Mouse (Mus musculus) limb, embryonic 10.5 days (tissue): ENCODE data around the gene Btg2. TPM values are rescaled to one million over a fixed set of nuclear protein-coding genes. Genes with fewer than 3 reads are reported as not detected.

Experiments used
- DNase-seq: peaks from one replicate; pipeline ENCODE4 v3.0.0-alpha.2; 2017; ENCODE audit warnings: low spot score
- H3K27ac ChIP-seq: fragments of 300-500 bp; sonication (generic); 2 replicates; pipeline ENCODE4 v1.5.1; 2016; ENCODE audit warnings: mild to moderate bottlenecking
- H3K27me3 ChIP-seq: fragments of 300-500 bp; sonication (generic); 2 replicates; pipeline ENCODE4 v1.6.1; 2016; ENCODE audit warnings: low read depth, mild to moderate bottlenecking; ENCODE audit not compliant: poor library complexity, severe bottlenecking
- H3K36me3 ChIP-seq: fragments of 300-500 bp; sonication (generic); 2 replicates; pipeline ENCODE4 v1.6.1; 2016; ENCODE audit warnings: mild to moderate bottlenecking, moderate library complexity
- H3K4me1 ChIP-seq: fragments of 300-500 bp; sonication (generic); 2 replicates; pipeline ENCODE4 v1.6.1; 2016
- H3K4me3 ChIP-seq: fragments of 300-500 bp; sonication (generic); 2 replicates; pipeline ENCODE4 v1.5.1; 2016; ENCODE audit warnings: mild to moderate bottlenecking, moderate library complexity
- H3K9me3 ChIP-seq: fragments of 300-500 bp; sonication (generic); replicated peaks from 2 replicates; pipeline ENCODE4 v1.6.1; 2016; ENCODE audit warnings: mild to moderate bottlenecking
- WGBS: fragments of 180-500 bp; shearing (Covaris S2); methylation state at CpG from one replicate; pipeline ENCODE4 v1.1.7; 2016; 5-methylcytosine and 5-hydroxymethylcytosine counted together
- polyA plus RNA-seq: library from polyadenylated mRNA; unstranded; fragments of >200 nt; fragmentation: Nextera tagmentation; extraction: Ambion mirVana; gene quantifications from 2 replicates; pipeline ENCODE4 v1.2.1, GENCODE M21; 2016

Gene Btg2
- polyA plus RNA-seq, 1 experiment from 2014 or later, result 17.7 TPM

GRCm38 (mm10) chr1:134095721-134096120 is 16.8 kb upstream of the Btg2 start:
- no peak for DNase-seq
- no peaks in the 10 kb centered on the region for H3K36me3 ChIP-seq
- H3K27me3 ChIP-seq, result peaks cover 26% of the 10 kb centered on the region; the same call in 1 of the 2 replicates
- H3K27ac ChIP-seq, result 0 out of 2 replicates have a peak overlapping the region, but pooled peaks have one; percentile 19
- H3K9me3 ChIP-seq, result no peaks in the 10 kb centered on the region
- peaks cover 43% of the 10 kb centered on the region for H3K4me1 ChIP-seq
- WGBS, result 87% methylated on average over 4 of the region's 4 CpGs
- H3K4me3 ChIP-seq, result no peak overlapping the region

GRCm38 (mm10) chr1:134095033-134095612 is 16.2 kb upstream of the Btg2 start:
- Histone ChIP-seq H3K4me1 (peaks cover 43% of the 10 kb centered on the region), H3K36me3 (no peaks in the 10 kb centered on the region), H3K27me3 (peaks cover 26% of the 10 kb centered on the region; the same call in 1 of the 2 replicates), H3K9me3 (no peaks in the 10 kb centered on the region), H3K27ac (no peak overlapping the region), H3K4me3 (no peak overlapping the region)
- no peak for DNase-seq
- WGBS, result 68% methylated on average over 7 of the region's 7 CpGs

GRCm38 (mm10) chr1:134093771-134094526 is 15.0 kb upstream of the Btg2 start:
- Histone ChIP-seq H3K36me3 (no peaks in the 10 kb centered on the region), H3K27me3 (peaks cover 26% of the 10 kb centered on the region; the same call in 1 of the 2 replicates), H3K4me1 (peaks cover 34% of the 10 kb centered on the region), H3K9me3 (no peaks in the 10 kb centered on the region), H3K4me3 (peak overlapping the region; percentile 57), H3K27ac (peak overlapping the region; percentile 87)
- 67% methylated on average over 13 of the region's 13 CpGs for WGBS
- no peak for DNase-seq

- no peaks in the 10 kb centered on the region for H3K36me3 ChIP-seq
- peaks cover 25% of the 10 kb centered on the region for H3K4me1 ChIP-seq
- DNase-seq, result peak; percentile 89
- peak overlapping the region; percentile 87 for H3K27ac ChIP-seq
- WGBS, result 3% methylated on average over 43 of the region's 43 CpGs
- no peaks in the 10 kb centered on the region for H3K9me3 ChIP-seq
- H3K4me3 ChIP-seq, result peak overlapping the region; percentile 57
- H3K27me3 ChIP-seq, result peaks cover 26% of the 10 kb centered on the region; the same call in 1 of the 2 replicates
Measured at GRCm38 (mm10) chr1:134092852-134093770, 14.2 kb upstream of the Btg2 start.

- 25% methylated on average over 6 of the region's 6 CpGs for WGBS
- no peaks in the 10 kb centered on the region for H3K9me3 ChIP-seq
- peaks cover 28% of the 10 kb centered on the region; the same call in 1 of the 2 replicates for H3K27me3 ChIP-seq
- no peaks in the 10 kb centered on the region for H3K36me3 ChIP-seq
- H3K4me1 ChIP-seq, result peaks cover 23% of the 10 kb centered on the region
- H3K4me3 ChIP-seq, result peak overlapping the region; percentile 57
- peak overlapping the region; percentile 87 for H3K27ac ChIP-seq
- no peak for DNase-seq
Measured at GRCm38 (mm10) chr1:134092368-134092767, 13.4 kb upstream of the Btg2 start.

GRCm38 (mm10) chr1:134091851-134092250 is 12.9 kb upstream of the Btg2 start:
- Histone ChIP-seq H3K4me1 (peaks cover 28% of the 10 kb centered on the region), H3K27ac (peak overlapping the region; percentile 87), H3K27me3 (peaks cover 33% of the 10 kb centered on the region; the same call in 1 of the 2 replicates), H3K36me3 (no peaks in the 10 kb centered on the region), H3K9me3 (no peaks in the 10 kb centered on the region), H3K4me3 (no peak overlapping the region; the same call in 1 of the 2 replicates)
- DNase-seq, result no peak
- 62% methylated on average over 3 of the region's 3 CpGs for WGBS

GRCm38 (mm10) chr1:134089074-134089473 is 10.2 kb upstream of the Btg2 start:
- H3K36me3 ChIP-seq, result no peaks in the 10 kb centered on the region
- no peak overlapping the region for H3K27ac ChIP-seq
- no peak overlapping the region for H3K4me3 ChIP-seq
- no peak for DNase-seq
- WGBS, result 94% methylated on average over 7 of the region's 7 CpGs
- H3K4me1 ChIP-seq, result peaks cover 37% of the 10 kb centered on the region
- H3K27me3 ChIP-seq, result peaks cover 25% of the 10 kb centered on the region
- H3K9me3 ChIP-seq, result no peaks in the 10 kb centered on the region

GRCm38 (mm10) chr1:134086811-134087398 is 8.0 kb upstream of the Btg2 start:
- no peaks in the 10 kb centered on the region for H3K36me3 ChIP-seq
- peaks cover 23% of the 10 kb centered on the region for H3K27me3 ChIP-seq
- H3K9me3 ChIP-seq, result no peaks in the 10 kb centered on the region
- no peak for DNase-seq
- H3K4me1 ChIP-seq, result peaks cover 21% of the 10 kb centered on the region
- no peak overlapping the region for H3K4me3 ChIP-seq
- WGBS, result 59% methylated on average over 16 of the region's 16 CpGs
- peak overlapping the region; percentile 73 for H3K27ac ChIP-seq

GRCm38 (mm10) chr1:134086017-134086416 is 7.1 kb upstream of the Btg2 start:
- WGBS, result 28% methylated on average over 3 of the region's 3 CpGs
- Histone ChIP-seq H3K27ac (peak overlapping the region; percentile 73), H3K4me3 (no peak overlapping the region), H3K36me3 (no peaks in the 10 kb centered on the region), H3K4me1 (peaks cover 21% of the 10 kb centered on the region), H3K9me3 (no peaks in the 10 kb centered on the region), H3K27me3 (peaks cover 17% of the 10 kb centered on the region)
- no peak for DNase-seq

GRCm38 (mm10) chr1:134084128-134084527 is 5.2 kb upstream of the Btg2 start:
- H3K27me3 ChIP-seq, result peaks cover 17% of the 10 kb centered on the region
- H3K4me3 ChIP-seq, result no peak overlapping the region
- H3K4me1 ChIP-seq, result peaks cover 37% of the 10 kb centered on the region
- no peaks in the 10 kb centered on the region for H3K9me3 ChIP-seq
- DNase-seq, result no peak
- no peaks in the 10 kb centered on the region for H3K36me3 ChIP-seq
- no peak overlapping the region for H3K27ac ChIP-seq
- 83% methylated on average over 3 of the region's 3 CpGs for WGBS

- no peaks in the 10 kb centered on the region for H3K36me3 ChIP-seq
- no peak for DNase-seq
- H3K27me3 ChIP-seq, result peaks cover 17% of the 10 kb centered on the region
- H3K9me3 ChIP-seq, result no peaks in the 10 kb centered on the region
- peaks cover 38% of the 10 kb centered on the region for H3K4me1 ChIP-seq
- H3K4me3 ChIP-seq, result no peak overlapping the region
- no peak overlapping the region; the same call in 1 of the 2 replicates for H3K27ac ChIP-seq
- 86% methylated on average over 8 of the region's 8 CpGs for WGBS
Measured at GRCm38 (mm10) chr1:134083676-134084075, 4.8 kb upstream of the Btg2 start.

- no peak overlapping the region for H3K4me3 ChIP-seq
- no peak overlapping the region; the same call in 1 of the 2 replicates for H3K27ac ChIP-seq
- WGBS, result 72% methylated on average over 11 of the region's 11 CpGs
- DNase-seq, result no peak
- no peaks in the 10 kb centered on the region for H3K36me3 ChIP-seq
- no peaks in the 10 kb centered on the region for H3K9me3 ChIP-seq
- H3K27me3 ChIP-seq, result peaks cover 20% of the 10 kb centered on the region
- peaks cover 43% of the 10 kb centered on the region for H3K4me1 ChIP-seq
Measured at GRCm38 (mm10) chr1:134082987-134083516, 4.1 kb upstream of the Btg2 start.
